Mouse (Mus musculus) T-helper 2 cell (primary cell): Measurements from ENCODE around the gene Eps8.

Source experiments
- in situ Hi-C: fragments of 300-600 bp; cut with MboI, MseI; formaldehyde crosslinking; loops from one replicate; pipeline ENCODE4 v1.15.1; 2025; ENCODE audit warnings: high pct_unique_total_duplicates

Eps8 gene

GRCm38 (mm10) chr6:137621021-137621420, 33.7 kb downstream of the Eps8 start:
- in situ Hi-C loops: no loop called here

- in situ Hi-C loops: no loop called here
Measured at GRCm38 (mm10) chr6:137613903-137614302, 40.8 kb downstream of the Eps8 start.

GRCm38 (mm10) chr6:137612071-137612547, 42.6 kb downstream of the Eps8 start:
- in situ Hi-C loops: no loop called here

GRCm38 (mm10) chr6:137608160-137608930, 46.3 kb downstream of the Eps8 start:
- in situ Hi-C loops: no loop called here

GRCm38 (mm10) chr6:137606541-137606940, 48.1 kb downstream of the Eps8 start:
- in situ Hi-C loops: no loop called here

GRCm38 (mm10) chr6:137604417-137605248, 50.0 kb downstream of the Eps8 start:
- in situ Hi-C loops: no loop called here

GRCm38 (mm10) chr6:137598306-137598705, 56.4 kb downstream of the Eps8 start:
- in situ Hi-C loops: no loop called here

GRCm38 (mm10) chr6:137597442-137598058, 57.1 kb downstream of the Eps8 start:
- in situ Hi-C loops: no loop called here

- in situ Hi-C loops: no loop called here
Measured at GRCm38 (mm10) chr6:137592582-137592981, 62.1 kb downstream of the Eps8 start.

GRCm38 (mm10) chr6:137589245-137589618, 65.4 kb downstream of the Eps8 start:
- in situ Hi-C loops: no loop called here

- in situ Hi-C loops: no loop called here
Measured at GRCm38 (mm10) chr6:137588481-137589244, 66.0 kb downstream of the Eps8 start.

- in situ Hi-C loops: no loop called here
Measured at GRCm38 (mm10) chr6:137587866-137588265, 66.8 kb downstream of the Eps8 start.

GRCm38 (mm10) chr6:137585229-137585628, 69.4 kb downstream of the Eps8 start:
- in situ Hi-C loops: no loop called here

- in situ Hi-C loops: no loop called here
Measured at GRCm38 (mm10) chr6:137583056-137583455, 71.6 kb downstream of the Eps8 start.

- in situ Hi-C loops: no loop called here
Measured at GRCm38 (mm10) chr6:137582207-137582889, 72.3 kb downstream of the Eps8 start.

GRCm38 (mm10) chr6:137581331-137582010, 73.2 kb downstream of the Eps8 start:
- in situ Hi-C loops: no loop called here

GRCm38 (mm10) chr6:137580503-137580902, 74.2 kb downstream of the Eps8 start:
- in situ Hi-C loops: no loop called here

- in situ Hi-C loops: loop anchor here (5.0 kb wide), 1 partner anchor 90 kb away; no protein-coding TSS in a partner anchor
Measured at GRCm38 (mm10) chr6:137576670-137577371, 77.9 kb downstream of the Eps8 start.

GRCm38 (mm10) chr6:137576091-137576490, 78.6 kb downstream of the Eps8 start:
- in situ Hi-C loops: loop anchor here (5.0 kb wide), 1 partner anchor 89 kb away; no protein-coding TSS in a partner anchor
